ENCODE assay signal across 9 mouse cellular contexts in genomic region chr13:45512531-45512930, GRCm38 (mm10). TPM values are rescaled to one million over a fixed set of nuclear protein-coding genes. Genes with fewer than 3 reads are reported as not detected.
DNase-seq lines count a peak whose midpoint lies in the region; ATAC-seq and TF ChIP-seq lines count a peak whose summit lies in the region.
"Had no signal": no experiment of that assay in that cellular context is flagged by ENCODE, and none has a peak within 500 bp of the region (broad histone marks: within the 10 kb centered on the region; RNA-seq: fewer than 3 reads in every experiment).

No protein-coding gene starts in this region.

- no peak overlapping the region for H3K9ac ChIP-seq in intestine, embryonic 15.5 days
- H3K9ac ChIP-seq in liver, embryonic 14.5 days (replicated peaks) = peak overlapping the region; percentile 95
- H3K9ac ChIP-seq: midbrain, embryonic 12.5 days had no signal

- DNase-seq in cerebellum, adult 11-12 months = peak; percentile 5
- DNase-seq in liver, embryonic 14.5 days (ENCODE audit: low read depth in 3 of 3, low spot score in 3 of 3) = peak in 1 of 3 experiments; percentile 50
- no peak for DNase-seq in natural killer cell, adult 2 months (ENCODE audit: low spot score in 2 of 2)
- DNase-seq in left cerebral cortex, adult 8-10 months (ENCODE audit: low spot score in 2 of 2) = no peak
- no peak for DNase-seq in gastrocnemius, postnatal 14 days

- no peaks in the 10 kb centered on the region for H3K9me3 ChIP-seq in intestine, embryonic 15.5 days
- no peaks in the 10 kb centered on the region for H3K9me3 ChIP-seq in liver, embryonic 14.5 days (ENCODE audit: control insufficient read depth, low read length)
- H3K9me3 ChIP-seq: midbrain, embryonic 12.5 days had no signal

- no peaks in the 10 kb centered on the region for H3K27me3 ChIP-seq in intestine, embryonic 15.5 days (replicated peaks)
- no peaks in the 10 kb centered on the region for H3K27me3 ChIP-seq in liver, embryonic 14.5 days (ENCODE audit: control insufficient read depth, insufficient read depth, low read length)

- intact Hi-C loops in gastrocnemius, postnatal 14 days (cut with DNase I; ENCODE audit: low total_unique reads) = no loop called here

- ATAC-seq in cerebellum, adult (ENCODE audit: insufficient number of reproducible peaks, low FRiP score, low TSS enrichment) = no peak
- peak; percentile 5; the same call in 1 of the 2 replicates for ATAC-seq in intestine, embryonic 15.5 days
- peak; percentile 4; the same call in 1 of the 2 replicates for ATAC-seq in liver, embryonic 14.5 days (ENCODE audit: insufficient read depth)

- no peaks in the 10 kb centered on the region for H3K36me3 ChIP-seq in intestine, embryonic 15.5 days
- H3K36me3 ChIP-seq in liver, embryonic 14.5 days (replicated peaks; ENCODE audit: control insufficient read depth, insufficient read depth, low read depth) = peaks cover 52% of the 10 kb centered on the region
- H3K36me3 ChIP-seq: midbrain, embryonic 12.5 days had no signal

- peak overlapping the region; percentile 58 for H3K27ac ChIP-seq in bone marrow macrophage, adult 2 months (ENCODE audit: insufficient read depth, low read depth, low read length)
- peak overlapping the region; percentile 33; the same call in 1 of the 2 replicates for H3K27ac ChIP-seq in intestine, embryonic 15.5 days
- H3K27ac ChIP-seq in liver, embryonic 14.5 days = peak overlapping the region; percentile 95
- H3K27ac ChIP-seq: midbrain, embryonic 12.5 days had no signal

- peaks cover 24% of the 10 kb centered on the region for H3K4me1 ChIP-seq in bone marrow macrophage, adult 2 months (ENCODE audit: control insufficient read depth, insufficient read depth, low read length)
- H3K4me1 ChIP-seq in intestine, embryonic 15.5 days (replicated peaks) = peaks cover 47% of the 10 kb centered on the region
- H3K4me1 ChIP-seq in liver, embryonic 14.5 days (replicated peaks; ENCODE audit: control insufficient read depth in 2 of 2, insufficient read depth in 2 of 2, low read length in 1 of 2) = peaks cover 66 to 74% of the 10 kb centered on the region in 2 experiments

- no peak for TF ChIP-seq EP300 in liver, embryonic 14.5 days (IDR thresholded peaks at IDR 0.05; ENCODE audit: low read depth)

- H3K4me2 ChIP-seq in intestine, embryonic 15.5 days (replicated peaks) = no peak overlapping the region; the same call in 1 of the 2 replicates
- peak overlapping the region; percentile 85 for H3K4me2 ChIP-seq in liver, embryonic 14.5 days (ENCODE audit: low read depth)
- H3K4me2 ChIP-seq: midbrain, embryonic 12.5 days had no signal

- no peak for TF ChIP-seq CTCF in bone marrow macrophage, adult 2 months (IDR thresholded peaks at IDR 0.05; ENCODE audit: low read depth, low read length)
- TF ChIP-seq CTCF in liver, embryonic 14.5 days (IDR thresholded peaks at IDR 0.05; ENCODE audit: low read depth) = no peak

- H3K4me3 ChIP-seq in bone marrow macrophage, adult 2 months (ENCODE audit: insufficient read depth, low read length) = no peak overlapping the region
- no peak overlapping the region for H3K4me3 ChIP-seq in intestine, embryonic 15.5 days (replicated peaks)
- peak overlapping the region; percentile 60 to 70 for H3K4me3 ChIP-seq in liver, embryonic 14.5 days (ENCODE audit: insufficient read depth in 1 of 2, low read depth in 2 of 2, low read length in 2 of 2)
- H3K4me3 ChIP-seq: midbrain, embryonic 12.5 days had no signal

- TF ChIP-seq POLR2A in bone marrow macrophage, adult 2 months (IDR thresholded peaks at IDR 0.05; ENCODE audit: borderline replicate concordance, low read depth, low read length) = no peak

- 73% methylated on average over 8 of the region's 8 CpGs for WGBS in intestine, embryonic 15.5 days
- 37% methylated on average over 8 of the region's 8 CpGs for WGBS in liver, embryonic 14.5 days (ENCODE audit: insufficient replicate concordance)

RNA-seq across cellular contexts. Expression of gene Gmpr, which starts 5.3 kb away (rescaled TPM):
- polyA plus RNA-seq in bone marrow macrophage, adult 2 months (2012; ENCODE audit: insufficient read depth, insufficient read length, missing spikeins) = 5.5 and 5.7 TPM in 2 replicates
- 26.9 and 28.7 TPM in 2 replicates for polyA plus RNA-seq in intestine, embryonic 15.5 days (2015; fragmentation: Nextera tagmentation; extraction: Ambion mirVana)
- 116 and 155 TPM in 2 replicates for polyA plus RNA-seq in liver, embryonic 14.5 days (2012; rRNA removed)
- polyA plus RNA-seq in liver, embryonic 14.5 days (2014; fragmentation: Nextera tagmentation; extraction: Ambion mirVana) = 295 and 311 TPM in 2 replicates
- 10 to 100 TPM; 56.1 to 59.2 (median 58.1) TPM for total RNA-seq in left cerebral cortex, adult 8-10 months (2022)
- 100 to 1,000 TPM; 135 to 147 TPM for total RNA-seq in gastrocnemius, postnatal 14 days (2021)

Comparison
In these comparisons a context has a peak if more than half of its experiments do, and no peak if none do; other contexts are left out.
1. H3K27ac ChIP-seq: peak in every context shown above with its lines; median percentile 95 in liver, embryonic 14.5 days; 58 in bone marrow macrophage, adult 2 months; 33 in intestine, embryonic 15.5 days.
2. H3K4me3 ChIP-seq: peak in liver, embryonic 14.5 days (2 of 2); none in bone marrow macrophage, adult 2 months (single experiment) and intestine, embryonic 15.5 days (single experiment).